Mouse (Mus musculus): ENCODE measurements around the gene Lsm5.

The Lsm5 gene

GRCm38 (mm10) chr6:56703931-56704900 is at the start of gene Lsm5:
Gene Lsm5 (minus strand): TSS chr6:56704710.
- DNase-seq (ENCODE audit: low spot score) = peak; percentile 65

GRCm38 (mm10) chr6:56753719-56754118 is 49.2 kb upstream of the Lsm5 start:
- DNase-seq (ENCODE audit: low spot score) = no peak

GRCm38 (mm10) chr6:56745950-56746543 is 41.5 kb upstream of the Lsm5 start:
- DNase-seq (ENCODE audit: low spot score) = no peak

GRCm38 (mm10) chr6:56732545-56732944 is 28.0 kb upstream of the Lsm5 start:
- no peak for DNase-seq (ENCODE audit: low spot score)

GRCm38 (mm10) chr6:56720877-56721276 is 16.4 kb upstream of the Lsm5 start:
- no peak for DNase-seq (ENCODE audit: low spot score)

- no peak for DNase-seq (ENCODE audit: low spot score)
Observed at GRCm38 (mm10) chr6:56719071-56719470, 14.6 kb upstream of the Lsm5 start.

- DNase-seq (ENCODE audit: low spot score) = no peak
Observed at GRCm38 (mm10) chr6:56715270-56715666, 10.8 kb upstream of the Lsm5 start.

- DNase-seq (ENCODE audit: low spot score) = peak; percentile 97
Observed at GRCm38 (mm10) chr6:56714574-56715269, 10.2 kb upstream of the Lsm5 start, which contains the start of gene Avl9. Gene Avl9 (plus strand): TSS chr6:56714899.

GRCm38 (mm10) chr6:56714186-56714573 is 9.7 kb upstream of the Lsm5 start:
- no peak for DNase-seq (ENCODE audit: low spot score)

GRCm38 (mm10) chr6:56692445-56692844 is 12.1 kb downstream of the Lsm5 start:
- DNase-seq (ENCODE audit: low spot score) = no peak

GRCm38 (mm10) chr6:56691205-56691604 is 13.3 kb downstream of the Lsm5 start:
- peak; percentile 9 for DNase-seq (ENCODE audit: low spot score)

- DNase-seq (ENCODE audit: low spot score) = no peak
Observed at GRCm38 (mm10) chr6:56688238-56688637, 16.3 kb downstream of the Lsm5 start.

GRCm38 (mm10) chr6:56664410-56664809 is 40.1 kb downstream of the Lsm5 start:
- DNase-seq (ENCODE audit: low spot score) = no peak

- DNase-seq (ENCODE audit: low spot score) = no peak
Observed at GRCm38 (mm10) chr6:56655393-56655792, 49.1 kb downstream of the Lsm5 start.

GRCm38 (mm10) chr6:56652121-56652592 is 52.4 kb downstream of the Lsm5 start:
- DNase-seq (ENCODE audit: low spot score) = no peak
